Mouse (Mus musculus) layer of hippocampus, adult 2 months (tissue): ENCODE measurements around the gene Efhc1. TPM values are rescaled to one million over a fixed set of nuclear protein-coding genes. Genes with fewer than 3 reads are reported as not detected.
A peak's percentile ranks its signal among the peaks of the same experiment; 100 is the strongest.

ENCODE experiments used
- DNase-seq, 2 experiments: peaks; one replicate each; pipeline ENCODE4 v3.0.0; 2022; ENCODE audit warnings: low spot score in 2 of 2
- H3K27ac ChIP-seq: fragments of 200-600 bp; 2 replicates; pipeline ENCODE4 v1.8.1; 2022
- H3K4me3 ChIP-seq: fragments of 200-600 bp; 2 replicates; pipeline ENCODE4 v1.8.1; 2022; ENCODE audit warnings: mild to moderate bottlenecking
- CTCF ChIP-seq: fragments of 200-600 bp; conservative IDR thresholded peaks from 2 replicates; pipeline ENCODE4 v1.8.1; 2022; ENCODE audit warnings: antibody characterized with exemption, mild to moderate bottlenecking, moderate library complexity
- long read RNA-seq, 2 experiments: library from polyadenylated mRNA; stranded (forward); transcript quantifications; one replicate each; pipeline ENCODE4 v2.0.0; 2021; ENCODE audit warnings: borderline mapping rate in 2 of 2
- total RNA-seq, 2 experiments: library from RNA; stranded (reverse); gene quantifications; 2 replicates each; pipeline ENCODE4 v1.2.3; 2021

Gene Efhc1
- total RNA-seq = 1 to 10 TPM; 2.0 to 2.1 TPM
- long read RNA-seq, experiment 1 = 0 reads
- long read RNA-seq, experiment 2, partial matches to known transcripts = 1 of 3 reads
- long read RNA-seq, experiment 2, other reads (novel, unspliced or antisense) = 1 of 3 reads

DNA sequence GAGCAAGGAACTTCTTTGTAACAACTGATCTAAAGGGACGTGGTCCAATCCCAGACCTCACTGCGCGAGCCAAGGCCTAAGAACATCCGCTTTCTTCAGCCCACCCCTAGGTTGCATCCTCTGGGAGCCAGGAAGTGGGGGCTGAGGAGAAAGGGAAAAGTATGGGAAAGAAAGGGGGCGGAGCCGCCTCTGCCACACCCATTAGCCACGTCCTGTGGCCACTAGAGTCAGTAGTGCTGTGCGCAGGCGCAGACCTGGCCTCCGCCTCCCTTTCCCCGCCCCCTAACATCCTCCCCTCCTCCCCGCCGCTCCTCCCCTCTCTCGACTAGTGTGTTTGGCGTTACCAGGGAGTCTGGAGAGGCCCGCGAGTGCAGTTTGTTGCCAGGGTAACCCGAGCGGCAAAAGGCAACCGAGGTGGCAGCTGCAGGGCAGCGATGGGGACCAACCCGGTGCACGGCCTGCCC, at the start of gene Efhc1:
Gene Efhc1, plus strand, starts transcription at position 327 of the 464 bp plus-strand sequence.
- peak; percentile 30; the same call in 1 of the 2 replicates for TF ChIP-seq CTCF
- peak; percentile 93 to 94 for DNase-seq
- H3K27ac ChIP-seq = peak within 1 kb of the TSS; percentile 97
- peak within 1 kb of the TSS; percentile 76 for H3K4me3 ChIP-seq

DNA sequence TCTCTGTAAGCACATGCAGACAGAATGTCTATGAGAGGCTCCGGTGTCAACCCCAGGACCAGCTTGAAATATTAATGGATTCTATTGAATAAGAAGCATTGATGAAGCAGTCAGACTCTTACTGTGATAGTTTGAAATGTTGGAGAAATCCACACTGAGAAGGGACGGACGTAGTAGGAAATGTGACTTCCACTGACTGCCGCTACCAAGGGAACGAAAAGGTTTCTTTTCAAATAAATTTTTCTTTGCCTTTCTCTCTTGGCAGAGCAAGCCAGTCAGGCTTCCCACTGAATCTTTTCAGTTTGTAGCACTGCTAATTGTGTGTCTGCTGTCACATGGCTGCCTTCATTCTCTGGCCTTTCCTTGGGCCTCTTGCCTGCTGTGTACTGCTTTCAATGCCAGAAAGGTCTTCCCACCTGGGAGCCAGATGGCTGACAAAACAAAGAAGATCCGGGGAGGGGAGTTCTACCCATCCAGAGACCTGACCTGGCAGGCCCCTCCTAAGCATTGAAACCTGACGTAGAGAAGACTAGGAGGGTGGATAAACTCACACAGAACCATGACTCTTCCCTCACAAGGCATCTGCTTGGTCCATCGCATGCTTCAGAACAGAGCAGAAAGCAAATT, 45.8 kb upstream of the Efhc1 start:
- H3K4me3 ChIP-seq = no peak overlapping the region
- DNase-seq = peak; percentile 57 to 84
- no peak for TF ChIP-seq CTCF
- H3K27ac ChIP-seq = peak overlapping the region; percentile 94

DNA sequence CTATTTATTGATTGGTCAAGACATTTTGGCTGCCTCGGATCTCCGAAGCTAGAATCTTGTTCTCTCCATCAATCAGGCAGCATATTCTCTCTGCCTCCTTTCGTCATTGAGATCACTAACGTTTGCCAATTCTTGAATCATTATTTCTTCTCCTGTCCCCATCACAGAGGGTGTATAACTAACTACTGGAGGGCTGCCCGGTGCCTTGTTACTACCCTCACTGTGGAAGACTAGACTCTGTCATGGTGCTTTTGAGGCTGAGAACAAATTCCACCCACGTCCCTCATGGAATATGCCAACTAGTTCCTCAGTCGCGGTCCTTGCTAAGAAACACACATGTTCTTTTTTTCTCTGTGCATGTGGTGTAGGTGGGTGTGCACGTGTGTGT, 45.3 kb upstream of the Efhc1 start:
- H3K27ac ChIP-seq = peak overlapping the region; percentile 94
- H3K4me3 ChIP-seq = no peak overlapping the region
- no peak for TF ChIP-seq CTCF
- DNase-seq = peak; percentile 83 to 92

DNA sequence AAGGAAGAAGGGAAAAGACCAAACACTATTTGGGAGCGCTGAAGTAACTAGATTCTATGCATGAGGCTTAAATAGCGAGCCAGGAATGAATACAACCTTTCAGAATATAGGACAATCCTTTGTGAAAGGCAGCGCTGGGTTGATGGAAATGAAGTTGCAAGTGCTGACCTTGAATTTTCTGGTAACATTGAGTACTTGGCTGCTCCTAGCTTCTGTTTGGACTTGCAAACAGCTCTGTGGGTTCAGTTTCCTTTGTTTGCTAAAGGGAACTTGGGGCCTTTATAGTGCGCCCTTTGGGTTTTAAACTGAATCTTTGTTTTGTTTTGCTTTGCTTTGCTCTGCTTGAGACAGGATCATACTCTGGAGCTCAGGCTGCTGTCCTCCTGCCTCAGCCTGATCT, 42.9 kb upstream of the Efhc1 start:
- H3K4me3 ChIP-seq = no peak overlapping the region
- TF ChIP-seq CTCF = no peak
- H3K27ac ChIP-seq = peak overlapping the region; percentile 94
- DNase-seq = no peak

DNA sequence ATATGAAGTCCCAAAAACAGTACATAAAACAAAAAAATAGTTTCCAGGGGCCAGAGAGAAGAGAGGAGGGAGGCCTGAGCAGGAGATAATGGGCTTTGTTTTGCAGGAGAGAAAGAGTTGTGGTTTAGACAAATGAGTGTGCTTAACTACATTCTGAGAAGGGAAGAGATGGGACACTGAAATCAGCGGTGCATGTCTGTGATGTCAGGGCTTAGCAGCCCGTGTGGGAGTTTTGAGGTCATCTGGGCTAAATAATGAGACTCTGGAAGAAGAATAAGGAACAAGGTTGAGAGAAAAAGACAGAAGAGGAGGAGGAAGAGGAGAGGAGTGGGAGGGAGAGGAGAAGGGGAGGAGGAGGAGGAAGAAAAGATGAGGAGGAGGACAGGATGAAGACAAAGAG, 39.3 kb upstream of the Efhc1 start:
- DNase-seq = no peak
- Histone ChIP-seq H3K4me3 (no peak overlapping the region), H3K27ac (peak overlapping the region; percentile 59; the same call in 1 of the 2 replicates)
- no peak for TF ChIP-seq CTCF

DNA sequence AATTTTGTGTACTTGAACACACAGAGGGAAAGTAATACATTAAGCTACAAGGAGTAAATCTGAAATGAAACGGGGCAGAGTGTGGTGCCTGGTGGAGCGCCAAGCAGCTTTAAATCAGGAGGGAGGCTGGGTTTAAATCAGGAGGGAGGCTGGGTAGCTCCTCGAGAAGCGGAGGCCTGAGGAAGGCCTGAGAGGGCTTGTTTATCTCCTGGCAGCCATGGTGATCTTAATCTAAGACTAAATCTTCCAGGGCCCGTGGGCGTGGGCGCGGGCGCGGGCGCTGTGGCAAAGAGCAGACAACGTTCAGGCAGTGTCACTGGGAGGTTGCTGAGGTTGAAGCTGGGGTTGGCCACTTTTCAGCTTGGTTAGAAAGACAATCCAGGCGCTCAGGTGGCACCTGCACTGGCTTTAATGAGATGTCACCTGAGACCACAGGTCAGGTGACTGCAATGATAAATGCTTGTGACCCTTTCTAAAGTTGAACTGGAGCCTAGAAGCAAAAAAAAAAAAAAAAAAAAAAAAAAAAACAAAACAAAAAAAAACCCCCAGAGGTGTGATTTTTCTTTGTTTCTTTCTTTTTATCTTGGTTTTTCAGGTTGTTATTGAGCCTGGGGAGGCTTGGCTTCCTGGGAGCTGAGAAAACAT, 38.8 kb upstream of the Efhc1 start:
- peak overlapping the region; percentile 59; the same call in 1 of the 2 replicates for H3K27ac ChIP-seq
- TF ChIP-seq CTCF = no peak
- DNase-seq = no peak
- H3K4me3 ChIP-seq = no peak overlapping the region

DNA sequence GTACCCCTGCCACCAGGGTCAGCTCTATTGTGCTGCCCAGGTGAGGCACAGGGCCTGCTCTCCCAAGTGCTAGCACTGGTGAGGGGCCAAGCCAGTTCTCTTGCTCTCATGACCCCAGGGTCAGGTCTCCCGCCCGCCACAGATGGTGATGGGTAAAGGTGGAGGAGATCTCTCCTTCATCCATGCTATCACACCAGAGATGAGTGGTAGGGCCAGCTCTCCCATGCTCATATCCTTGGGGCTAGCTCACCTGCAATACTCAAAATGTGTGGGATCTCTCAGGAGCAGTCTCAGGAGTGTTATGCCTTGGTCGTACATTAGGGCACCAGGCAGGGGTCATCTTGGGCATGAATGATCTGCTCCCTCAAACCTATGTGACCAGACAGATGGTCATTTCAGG, 36.7 kb upstream of the Efhc1 start:
- Histone ChIP-seq H3K27ac (no peak overlapping the region), H3K4me3 (no peak overlapping the region)
- DNase-seq = no peak
- TF ChIP-seq CTCF = no peak

DNA sequence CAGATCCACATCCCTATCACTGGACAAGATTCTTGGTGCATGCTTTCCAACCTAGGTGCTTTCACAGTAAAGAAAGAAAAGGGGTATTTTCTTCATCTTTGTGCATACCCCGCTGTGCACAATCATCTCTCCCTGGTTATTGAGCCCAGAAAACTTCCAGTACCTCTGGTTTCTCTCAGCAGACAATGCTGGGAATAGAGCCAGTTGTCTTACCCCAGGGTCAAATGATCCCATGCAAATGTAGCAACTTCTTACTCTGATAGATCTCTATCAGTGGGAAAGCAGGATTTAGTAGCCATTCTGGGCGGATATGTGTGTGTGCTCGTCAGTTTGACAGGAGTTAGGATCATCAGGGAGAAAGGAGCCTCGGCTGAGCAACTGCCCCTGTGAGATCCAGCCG, 35.8 kb upstream of the Efhc1 start:
- DNase-seq = no peak
- H3K4me3 ChIP-seq = no peak overlapping the region
- H3K27ac ChIP-seq = no peak overlapping the region; the same call in 1 of the 2 replicates
- TF ChIP-seq CTCF = no peak

DNA sequence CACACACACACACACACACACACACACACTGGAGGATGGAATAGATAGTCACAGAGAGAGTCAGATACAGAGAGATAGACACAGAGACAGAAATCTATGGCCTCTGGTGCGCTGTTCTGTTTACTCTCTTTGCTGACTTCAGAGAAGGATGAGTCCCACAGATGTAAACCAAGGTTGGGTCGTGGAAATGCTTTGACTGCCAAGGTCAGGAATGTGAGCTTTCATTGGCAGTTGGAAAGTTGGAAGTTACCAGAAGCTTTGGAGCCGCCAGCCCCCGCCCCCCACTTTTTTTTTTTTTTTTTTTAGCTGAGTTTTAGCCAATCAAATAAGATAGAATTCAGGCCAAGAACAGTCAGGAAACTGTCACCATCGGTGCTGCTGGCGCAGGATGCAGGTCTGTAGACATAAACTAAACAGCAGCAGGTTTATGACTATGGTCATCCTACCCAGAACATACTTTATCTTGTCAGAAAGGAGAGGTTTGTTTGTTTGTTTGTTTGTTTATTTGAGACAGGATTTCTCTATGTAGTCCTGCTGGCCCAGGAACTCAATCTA, 33.9 kb upstream of the Efhc1 start:
- TF ChIP-seq CTCF = no peak
- DNase-seq = no peak
- Histone ChIP-seq H3K27ac (0 out of 2 replicates have a peak overlapping the region, but pooled peaks have one; percentile 3), H3K4me3 (no peak overlapping the region)

DNA sequence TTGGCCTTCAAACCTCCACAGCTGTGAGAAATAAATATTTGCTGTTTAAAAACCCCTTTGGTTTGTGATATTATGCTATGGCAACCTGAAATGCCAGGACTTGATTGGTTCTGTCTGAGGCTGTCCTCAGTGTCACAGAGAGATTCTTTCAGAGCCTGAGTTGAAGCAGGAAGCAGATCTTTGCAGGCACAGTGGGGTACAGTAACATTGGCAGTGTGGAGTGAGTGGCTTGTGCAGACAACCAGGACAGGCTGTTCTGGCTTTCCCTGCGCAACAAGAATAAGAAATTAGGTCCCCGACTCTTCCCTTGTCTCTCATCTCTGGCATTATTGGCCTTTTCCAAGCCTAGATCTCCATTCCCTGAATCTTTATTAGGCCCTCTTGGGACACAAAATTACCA, 31.7 kb upstream of the Efhc1 start:
- Histone ChIP-seq H3K27ac (peak overlapping the region; percentile 89; the same call in 1 of the 2 replicates), H3K4me3 (no peak overlapping the region)
- TF ChIP-seq CTCF = no peak
- no peak for DNase-seq

DNA sequence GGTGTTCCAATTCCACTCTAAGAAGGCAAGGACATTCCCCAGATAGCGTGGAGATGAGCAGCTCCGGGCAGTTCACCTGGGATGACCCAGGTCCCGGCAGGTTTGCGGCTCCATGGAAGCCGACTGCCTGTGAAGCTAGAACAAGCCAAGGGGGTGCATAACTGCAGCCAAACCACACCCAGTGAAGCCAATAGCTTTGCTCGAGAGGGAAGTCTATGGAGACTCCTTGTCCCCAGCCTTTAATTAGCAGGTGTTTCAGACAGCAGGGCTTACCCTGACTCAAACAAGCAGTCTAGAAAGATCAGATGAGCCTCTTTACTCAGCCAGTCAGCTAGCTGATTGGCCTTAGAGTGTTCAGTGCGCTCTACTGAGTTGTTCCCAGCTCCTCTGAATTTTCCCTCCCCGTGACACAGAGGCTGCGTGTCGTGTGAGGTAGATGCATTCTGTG, 30.3 kb upstream of the Efhc1 start:
- peak overlapping the region; percentile 89; the same call in 1 of the 2 replicates for H3K27ac ChIP-seq
- TF ChIP-seq CTCF = no peak
- no peak overlapping the region for H3K4me3 ChIP-seq
- DNase-seq = no peak

DNA sequence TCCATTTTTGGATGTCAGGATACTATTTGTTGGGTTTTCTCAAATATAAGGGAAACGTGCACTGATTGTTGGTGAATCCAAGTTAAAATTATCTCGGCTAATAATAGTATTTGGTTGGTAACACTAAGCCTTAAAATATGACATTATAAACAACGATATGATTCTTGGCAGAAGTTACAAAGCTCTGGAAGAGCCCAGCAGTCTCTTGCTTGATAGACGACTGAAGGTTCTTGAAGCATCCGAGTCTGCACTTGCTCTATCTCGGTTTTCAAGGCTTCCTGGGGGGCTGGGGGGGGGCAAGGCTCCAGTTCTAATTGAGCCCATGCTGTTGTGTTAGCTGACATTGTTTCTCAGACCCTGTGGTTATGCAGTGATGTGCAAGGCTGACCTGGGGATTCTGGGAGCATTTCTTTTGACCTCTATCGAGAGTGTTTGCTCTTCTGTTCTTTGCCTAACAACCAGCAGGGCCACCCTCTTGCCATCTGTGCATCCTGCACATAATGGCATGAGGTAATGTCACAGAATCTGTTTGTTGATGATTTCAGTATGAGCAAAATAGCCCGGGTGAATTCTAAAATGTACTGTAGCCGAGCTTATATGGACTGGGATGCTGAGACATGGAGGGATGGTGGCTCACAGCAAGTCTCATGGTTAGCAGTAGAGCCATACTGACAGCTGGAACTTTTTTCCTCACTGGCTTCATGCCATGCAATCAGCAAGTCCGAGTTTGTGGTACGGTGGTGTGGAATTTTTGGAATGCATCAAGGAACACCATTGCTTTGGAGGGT, 28.6 kb upstream of the Efhc1 start:
- H3K4me3 ChIP-seq = peak overlapping the region; percentile 13; the same call in 1 of the 2 replicates
- peak overlapping the region; percentile 89 for H3K27ac ChIP-seq
- 0 out of 2 replicates have a peak, but pooled peaks have one; percentile 10 for TF ChIP-seq CTCF
- peak in 1 of 2 experiments; percentile 51 for DNase-seq
